Mouse (Mus musculus): ENCODE data around the gene Auts2. TPM values are rescaled to one million over a fixed set of nuclear protein-coding genes. Genes with fewer than 3 reads are reported as not detected.

The Auts2 gene
- total RNA-seq, 2 experiments from 2014 or later = 24.3 to 29.9 TPM

- peak; percentile 72 to 86 for DNase-seq
Measured at GRCm38 (mm10) chr5:131515707-131516407, 1027.3 kb downstream of the Auts2 start.

- DNase-seq = no peak
Measured at GRCm38 (mm10) chr5:131513753-131514152, 1029.4 kb downstream of the Auts2 start.

GRCm38 (mm10) chr5:131512617-131513016 lies 1030.5 kb downstream of the Auts2 start:
- DNase-seq = no peak

GRCm38 (mm10) chr5:131510659-131511058 lies 1032.5 kb downstream of the Auts2 start:
- no peak for DNase-seq

GRCm38 (mm10) chr5:131509315-131509714 lies 1033.8 kb downstream of the Auts2 start:
- DNase-seq = no peak

GRCm38 (mm10) chr5:131498865-131499264 lies 1044.3 kb downstream of the Auts2 start:
- no peak for DNase-seq

- no peak for DNase-seq
Measured at GRCm38 (mm10) chr5:131496517-131497216, 1046.5 kb downstream of the Auts2 start.

GRCm38 (mm10) chr5:131494564-131494963 lies 1048.6 kb downstream of the Auts2 start:
- no peak for DNase-seq

- no peak for DNase-seq
Measured at GRCm38 (mm10) chr5:131492535-131492934, 1050.6 kb downstream of the Auts2 start.

GRCm38 (mm10) chr5:131491843-131492242 lies 1051.3 kb downstream of the Auts2 start:
- peak in 1 of 2 experiments; percentile 11 for DNase-seq

- no peak for DNase-seq
Measured at GRCm38 (mm10) chr5:131490811-131491210, 1052.3 kb downstream of the Auts2 start.

- no peak for DNase-seq
Measured at GRCm38 (mm10) chr5:131489846-131490245, 1053.3 kb downstream of the Auts2 start.

GRCm38 (mm10) chr5:131486527-131486926 lies 1056.6 kb downstream of the Auts2 start:
- DNase-seq = no peak

- DNase-seq = no peak
Measured at GRCm38 (mm10) chr5:131475278-131475677, 1067.9 kb downstream of the Auts2 start.

- no peak for DNase-seq
Measured at GRCm38 (mm10) chr5:131468609-131469008, 1074.5 kb downstream of the Auts2 start.

GRCm38 (mm10) chr5:131466131-131466530 lies 1077.0 kb downstream of the Auts2 start:
- no peak for DNase-seq

GRCm38 (mm10) chr5:131463402-131463801 lies 1079.7 kb downstream of the Auts2 start:
- DNase-seq = no peak

- no peak for DNase-seq
Measured at GRCm38 (mm10) chr5:131459951-131460350, 1083.2 kb downstream of the Auts2 start.

- no peak for DNase-seq
Measured at GRCm38 (mm10) chr5:131459549-131459948, 1083.6 kb downstream of the Auts2 start.

GRCm38 (mm10) chr5:131458700-131459099 lies 1084.4 kb downstream of the Auts2 start:
- no peak for DNase-seq

- DNase-seq = no peak
Measured at GRCm38 (mm10) chr5:131457999-131458398, 1085.1 kb downstream of the Auts2 start.

GRCm38 (mm10) chr5:131449181-131449868 lies 1093.8 kb downstream of the Auts2 start:
- no peak for DNase-seq

GRCm38 (mm10) chr5:131435239-131435876 lies 1107.8 kb downstream of the Auts2 start:
- no peak for DNase-seq
